Mouse (Mus musculus): ENCODE results near the gene Gm9117.
"Not testable (repeated sequence)": the region's sequence is repeated elsewhere in the genome, so short reads cannot be mapped to it uniquely, and the experiment has no call there.

Gm9117 gene

DNA sequence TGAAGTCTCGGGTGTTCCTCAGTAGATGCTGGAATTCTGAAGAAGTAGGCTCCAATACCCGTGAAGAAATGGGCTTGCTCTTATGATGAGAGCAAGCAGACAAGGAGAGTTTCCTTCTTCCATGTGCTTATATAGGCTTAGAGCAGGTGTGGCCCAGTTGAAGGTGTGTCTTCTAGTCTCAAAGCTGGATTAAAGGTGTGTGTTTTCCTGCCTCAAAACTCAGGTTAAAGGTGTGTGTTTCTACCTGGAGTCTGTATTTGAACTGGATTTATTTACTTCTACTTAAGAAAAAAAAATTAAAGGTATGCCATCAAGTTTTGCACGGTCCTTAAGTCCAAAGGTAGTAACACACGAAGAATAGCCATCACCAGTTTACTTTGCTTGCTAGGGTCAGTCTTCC lies at the start of gene Gm9117:
TSS of gene Gm9117 (minus strand) at position 101 of the 400 bp plus-strand sequence.
- DNase-seq = not testable (repeated sequence)

DNA sequence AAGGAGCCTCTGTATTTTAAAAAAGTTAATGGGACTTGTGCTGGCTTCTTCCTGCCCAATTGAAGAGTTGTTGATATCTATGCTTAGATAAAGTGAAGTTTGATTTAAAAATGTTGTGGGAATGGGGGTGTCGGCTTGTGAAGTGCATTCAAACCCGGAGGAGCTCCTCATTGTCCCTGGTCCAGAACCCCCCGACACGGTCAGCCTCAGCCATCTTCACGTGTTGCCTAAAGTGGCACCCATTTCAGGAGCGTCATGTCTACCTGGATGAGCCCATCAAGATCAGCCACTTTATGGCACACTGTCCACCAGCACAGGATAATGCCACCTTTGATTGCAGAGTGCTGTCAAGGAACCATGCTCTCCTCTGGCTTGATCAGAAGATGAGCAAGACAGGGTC lies 25.6 kb upstream of the Gm9117 start:
- not testable (repeated sequence) for DNase-seq

DNA sequence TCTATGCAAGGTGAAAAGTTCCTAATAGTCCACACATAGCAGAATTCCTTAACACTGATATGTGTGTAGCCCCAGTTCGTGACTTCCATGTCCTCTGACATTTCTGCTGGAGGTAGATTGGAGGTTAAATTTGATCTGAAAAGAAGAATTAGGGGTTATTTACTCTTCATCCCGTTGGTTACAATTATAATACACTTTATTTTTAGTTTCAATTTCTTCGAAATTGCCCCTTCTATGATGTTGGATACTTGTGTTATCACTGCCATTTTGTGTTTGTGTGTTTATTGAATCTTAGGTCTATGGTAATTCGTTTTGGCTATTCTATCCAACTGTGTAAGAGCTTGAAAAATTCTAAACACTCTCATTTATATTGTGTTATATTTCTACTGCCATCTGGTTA lies 17.9 kb upstream of the Gm9117 start, which contains the start of gene Tdpoz5:
TSS of gene Tdpoz5 (minus strand) at position 101 of the 400 bp plus-strand sequence.
- not testable (repeated sequence) for DNase-seq

DNA sequence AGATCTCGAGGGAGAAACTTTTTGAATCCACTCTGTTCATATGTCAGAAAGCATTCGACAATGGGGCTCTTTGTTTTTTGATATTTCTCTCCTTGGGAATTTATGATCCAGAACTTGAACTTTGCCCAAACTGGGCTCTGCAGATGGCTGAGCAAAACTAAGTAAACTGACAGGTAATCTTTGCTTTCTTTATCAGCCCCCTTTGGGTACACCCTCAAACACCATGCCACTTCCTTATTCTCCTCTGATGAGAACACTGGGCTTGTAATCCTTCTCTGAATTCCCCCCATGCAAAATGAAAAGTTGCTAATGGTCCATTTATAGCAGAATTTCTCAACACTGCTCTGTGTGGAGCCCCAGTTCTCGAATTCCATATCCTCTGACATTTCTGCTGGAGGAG lies 5.0 kb downstream of the Gm9117 start:
- DNase-seq = not testable (repeated sequence)
